Mouse (Mus musculus): ENCODE results near the gene Ndufaf2. TPM values are rescaled to one million over a fixed set of nuclear protein-coding genes. Genes with fewer than 3 reads are reported as not detected.

Gene Ndufaf2
- total and polyA plus RNA-seq, 3 experiments: 37.1 to 117 (median 51.2) TPM

DNA sequence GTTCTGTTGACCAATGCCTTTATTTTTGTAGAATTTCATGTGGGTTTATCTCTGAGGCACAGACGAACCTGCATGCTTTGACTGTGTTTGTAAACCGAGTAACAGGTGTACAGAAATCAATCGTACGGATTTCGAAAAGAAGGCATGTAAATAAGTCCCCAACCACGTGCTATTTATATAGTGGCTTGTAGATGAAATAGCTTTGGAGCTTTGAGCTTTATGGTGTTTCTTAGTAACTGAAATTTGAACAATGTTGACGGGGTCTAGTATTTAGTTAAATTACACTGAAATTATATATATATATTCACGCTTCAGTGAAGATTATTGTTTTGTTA is 785 bp upstream of the Ndufaf2 start:
- peaks cover 17 to 45% of the 10 kb centered on the region in 2 experiments for H3K36me3 ChIP-seq (replicated peaks in 1 of 2; ENCODE audit: control insufficient read depth in 1 of 2, insufficient read depth in 1 of 2, low read length in 1 of 2)
- H3K79me2 ChIP-seq (replicated peaks; ENCODE audit: control insufficient read depth, extremely low read depth, insufficient read depth, poor library complexity, severe bottlenecking): peaks cover 34% of the 10 kb centered on the region
- H3K27ac ChIP-seq (ENCODE audit: insufficient read depth, low read depth): no peak overlapping the region
- in situ Hi-C loops (cut with MboI; ENCODE audit: low pct_ligation_motif_present, low pct_unique_long_range_greater_than_20kb, low sequenced_read_pairs): loop anchor here (10.0 kb wide), 1 partner anchor 834 kb away; no protein-coding TSS in a partner anchor
- peak overlapping the region; percentile 64 for H3K9ac ChIP-seq (ENCODE audit: insufficient read depth, low read depth)
- H3K4me1 ChIP-seq (ENCODE audit: control insufficient read depth in 1 of 2, insufficient read depth in 2 of 2): peaks cover 5 to 36% of the 10 kb centered on the region in 2 experiments; a peak in 2 of 4 replicates
- H3K4me3 ChIP-seq (replicated peaks in 1 of 3; ENCODE audit: low read depth in 2 of 3, low read length in 2 of 3, poor library complexity in 1 of 3): peak overlapping the region; percentile 88 to 96 (median 91)
- no peaks in the 10 kb centered on the region for H3K27me3 ChIP-seq (replicated peaks)
- dilution Hi-C loops (cut with MboI; ENCODE audit: extremely low pct_ligation_motif_present, extremely low pct_unique_long_range_greater_than_20kb, low sequenced_read_pairs): no loop called here
- DNase-seq (ENCODE audit: extremely low read depth): no peak
- TF ChIP-seq MAX (IDR thresholded peaks at IDR 0.05; ENCODE audit: low read length) (peak; percentile 68; the same call in 1 of the 2 replicates), POLR2A (IDR thresholded peaks at IDR 0.05; ENCODE audit: low read depth, low read length) (no peak), SMC3 (IDR thresholded peaks at IDR 0.05; ENCODE audit: low read depth, low read length) (no peak), MAZ (IDR thresholded peaks at IDR 0.05; ENCODE audit: low read depth, low read length) (no peak), MYC (IDR thresholded peaks at IDR 0.05; ENCODE audit: low read depth, low read length) (0 out of 2 replicates have a peak, but pooled peaks have one; percentile 36), TCF12 (IDR thresholded peaks at IDR 0.05; ENCODE audit: low read depth, low read length) (no peak), BHLHE40 (IDR thresholded peaks at IDR 0.05; ENCODE audit: low read depth, low read length) (no peak)
- peak overlapping the region; percentile 93; the same call in 1 of the 2 replicates for H3K4me2 ChIP-seq (ENCODE audit: insufficient read depth, low read depth, poor library complexity, severe bottlenecking)
- H3K9me3 ChIP-seq (replicated peaks; ENCODE audit: low read length): no peaks in the 10 kb centered on the region

DNA sequence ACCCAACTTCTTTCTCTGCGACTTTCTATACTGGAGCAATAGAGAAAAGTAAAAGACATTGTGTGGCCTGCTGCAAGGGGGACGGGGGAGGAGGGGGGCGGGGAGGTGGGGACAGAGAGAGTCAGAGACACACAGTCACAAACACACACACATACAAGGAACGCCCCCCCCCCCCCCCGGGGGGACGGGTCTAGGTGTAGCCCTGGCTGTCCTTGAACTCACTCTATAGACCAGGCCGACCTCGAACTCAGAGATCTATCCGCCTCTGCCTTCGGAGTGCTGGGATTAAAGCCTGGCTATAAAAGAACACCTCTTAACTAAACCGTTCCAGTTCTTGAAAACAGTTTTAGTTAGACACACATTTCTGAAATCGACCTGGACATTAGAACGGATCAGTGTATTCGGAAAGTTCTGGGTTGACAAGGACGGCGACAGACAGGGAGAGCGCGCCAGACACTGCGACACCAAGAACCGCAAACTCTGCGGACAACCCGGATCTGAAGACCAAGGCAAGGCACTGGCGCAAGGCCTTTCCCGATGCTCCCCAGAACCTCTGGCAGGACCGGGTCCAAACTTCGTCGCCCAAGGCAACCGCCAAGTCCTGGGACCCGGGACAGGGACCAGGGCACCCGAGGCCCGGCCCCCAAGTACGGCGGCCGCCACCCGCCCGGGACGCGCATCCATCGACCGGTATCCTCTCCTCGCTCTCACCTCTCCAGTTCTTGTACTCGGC is 525 bp downstream of the Ndufaf2 start:
- in situ Hi-C loops (cut with MboI; ENCODE audit: low pct_ligation_motif_present, low pct_unique_long_range_greater_than_20kb, low sequenced_read_pairs): loop anchor here (10.0 kb wide), 1 partner anchor 833 kb away; no protein-coding TSS in a partner anchor
- Histone ChIP-seq H3K79me2 (replicated peaks; ENCODE audit: control insufficient read depth, extremely low read depth, insufficient read depth, poor library complexity, severe bottlenecking) (peaks cover 34% of the 10 kb centered on the region), H3K4me3 (replicated peaks in 1 of 3; ENCODE audit: low read depth in 2 of 3, low read length in 2 of 3, poor library complexity in 1 of 3) (peak overlapping the region; percentile 88 to 96 (median 91)), H3K9ac (ENCODE audit: insufficient read depth, low read depth) (peak overlapping the region; percentile 64), H3K9me3 (replicated peaks; ENCODE audit: low read length) (no peaks in the 10 kb centered on the region), H3K27ac (ENCODE audit: insufficient read depth, low read depth) (no peak overlapping the region), H3K4me2 (ENCODE audit: insufficient read depth, low read depth, poor library complexity, severe bottlenecking) (peak overlapping the region; percentile 96), H3K27me3 (replicated peaks) (no peaks in the 10 kb centered on the region), H3K4me1 (ENCODE audit: control insufficient read depth in 1 of 2, insufficient read depth in 2 of 2) (peaks cover 5 to 43% of the 10 kb centered on the region in 2 experiments; a peak in 2 of 4 replicates), H3K36me3 (replicated peaks in 1 of 2; ENCODE audit: control insufficient read depth in 1 of 2, insufficient read depth in 1 of 2, low read length in 1 of 2) (peaks cover 11 to 34% of the 10 kb centered on the region in 2 experiments)
- no peak for TF ChIP-seq JUND (conservative IDR thresholded peaks at IDR 0.05; ENCODE audit: low read depth, low read length)
- TF ChIP-seq UBTF (IDR thresholded peaks at IDR 0.05; ENCODE audit: low read depth, low read length): 0 out of 2 replicates have a peak, but pooled peaks have one; percentile 38
- dilution Hi-C loops (cut with MboI; ENCODE audit: extremely low pct_ligation_motif_present, extremely low pct_unique_long_range_greater_than_20kb, low sequenced_read_pairs): no loop called here
- peak; percentile 32 for DNase-seq (ENCODE audit: extremely low read depth)

DNA sequence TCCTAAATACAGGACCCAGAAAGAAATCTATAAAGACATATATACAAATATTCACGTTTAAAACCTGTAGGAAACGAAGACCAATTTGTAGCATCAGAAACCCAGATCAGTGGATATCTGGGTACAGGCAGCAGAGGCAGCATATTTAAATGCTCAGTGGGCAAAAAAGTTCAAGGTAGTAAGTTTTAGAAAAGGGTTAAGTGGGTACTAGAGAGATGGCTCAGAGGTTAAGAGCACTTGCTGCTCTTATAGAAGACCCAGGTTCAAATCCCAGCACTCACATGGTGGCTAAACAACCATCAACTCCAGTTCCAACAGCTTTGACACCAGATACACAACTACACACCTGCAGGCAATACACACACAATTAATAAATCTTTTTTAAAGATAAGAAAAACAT is 1.3 kb downstream of the Ndufaf2 start:
- Histone ChIP-seq H3K4me2 (ENCODE audit: insufficient read depth, low read depth, poor library complexity, severe bottlenecking) (peak overlapping the region; percentile 96), H3K9me3 (replicated peaks; ENCODE audit: low read length) (no peaks in the 10 kb centered on the region)
- DNase-seq (ENCODE audit: extremely low read depth): no peak

More for the DNA sequence above, 1.3 kb downstream of the Ndufaf2 start:
- Histone ChIP-seq H3K36me3 (replicated peaks in 1 of 2; ENCODE audit: control insufficient read depth in 1 of 2, insufficient read depth in 1 of 2, low read length in 1 of 2) (peaks cover 9 to 37% of the 10 kb centered on the region in 2 experiments), H3K27ac (ENCODE audit: insufficient read depth, low read depth) (no peak overlapping the region), H3K4me3 (replicated peaks in 1 of 3; ENCODE audit: low read depth in 2 of 3, low read length in 2 of 3, poor library complexity in 1 of 3) (no peak overlapping the region), H3K9ac (ENCODE audit: insufficient read depth, low read depth) (no peak overlapping the region; the same call in 1 of the 2 replicates), H3K79me2 (replicated peaks; ENCODE audit: control insufficient read depth, extremely low read depth, insufficient read depth, poor library complexity, severe bottlenecking) (peaks cover 35% of the 10 kb centered on the region), H3K27me3 (replicated peaks) (no peaks in the 10 kb centered on the region), H3K4me1 (ENCODE audit: control insufficient read depth in 1 of 2, insufficient read depth in 2 of 2) (peaks cover 5 to 51% of the 10 kb centered on the region in 2 experiments; a peak in 2 of 4 replicates)
- in situ Hi-C loops (cut with MboI; ENCODE audit: low pct_ligation_motif_present, low pct_unique_long_range_greater_than_20kb, low sequenced_read_pairs) (loop anchor here (10.0 kb wide), 1 partner anchor 832 kb away; no protein-coding TSS in a partner anchor), dilution Hi-C loops (cut with MboI; ENCODE audit: extremely low pct_ligation_motif_present, extremely low pct_unique_long_range_greater_than_20kb, low sequenced_read_pairs) (no loop called here)
- TF ChIP-seq TBP (conservative IDR thresholded peaks at IDR 0.05; ENCODE audit: low read depth, low read length) (peak; percentile 74), ZNF384 (IDR thresholded peaks at IDR 0.05; ENCODE audit: low read depth, low read length) (no peak), MAX (IDR thresholded peaks at IDR 0.05; ENCODE audit: low read length) (no peak), MAFK (IDR thresholded peaks at IDR 0.05; ENCODE audit: insufficient replicate concordance, low read length) (no peak), EP300 (IDR thresholded peaks at IDR 0.05; ENCODE audit: low read length) (no peak), RAD21 (IDR thresholded peaks at IDR 0.05; ENCODE audit: low read depth, low read length) (no peak), USF2 (conservative IDR thresholded peaks at IDR 0.05; ENCODE audit: low read depth, low read length) (no peak)

All from CH12.LX (cell line).